Mouse (Mus musculus) MEL (cell line): ENCODE measurements at regions not wholly inside any gene's neighbourhood (a gene's known extent, or its start where the extent isn't known, plus 50 kb on each side); places are given as distances from the start of the nearest gene placed in this dataset.

Source experiments
- DNase-seq: peaks from one replicate; pipeline ENCODE4 v3.0.0; 2011; ENCODE audit warnings: low read depth, low spot score
- H3K27ac ChIP-seq: 2 replicates; pipeline ENCODE4 v1.5.1; 2012; ENCODE audit warnings: low read depth, mild to moderate bottlenecking, control low read depth, low read length, moderate library complexity; ENCODE audit not compliant: control insufficient read depth
- H3K27me3 ChIP-seq, 2 experiments: fragments of 150-350 bp in 1 of 2; sonication (generic) in 1 of 2; 2 replicates each; pipeline ENCODE4 v1.6.1; 2012; ENCODE audit warnings: low read length in 2 of 2, mild to moderate bottlenecking in 2 of 2, improper control_type of control experiment in 1 of 2, moderate library complexity in 1 of 2; ENCODE audit not compliant: insufficient read depth in 2 of 2, control insufficient read depth in 1 of 2
- H3K36me3 ChIP-seq, 2 experiments: 2 replicates each; pipeline ENCODE4 v1.6.1; 2012 to 2014; ENCODE audit warnings: low read length in 2 of 2, improper control_type of control experiment in 1 of 2, inconsistent platforms in 1 of 2, mild to moderate bottlenecking in 1 of 2; ENCODE audit not compliant: insufficient read depth in 2 of 2, control insufficient read depth in 1 of 2
- H3K4me1 ChIP-seq, 2 experiments: fragments of 150-350 bp in 1 of 2; sonication (generic) in 1 of 2; 2 replicates each; pipeline ENCODE4 v1.6.1; 2012; ENCODE audit warnings: low read length in 2 of 2, improper control_type of control experiment in 1 of 2, mild to moderate bottlenecking in 1 of 2; ENCODE audit not compliant: insufficient read depth in 2 of 2, control insufficient read depth in 1 of 2
- H3K4me3 ChIP-seq, 2 experiments: fragments of 150-350 bp in 1 of 2; sonication (generic) in 1 of 2; 2 replicates each; pipeline ENCODE4 v1.5.1; 2012; ENCODE audit warnings: low read depth in 2 of 2, low read length in 2 of 2, mild to moderate bottlenecking in 2 of 2, moderate library complexity in 2 of 2, control low read depth in 1 of 2, improper control_type of control experiment in 1 of 2; ENCODE audit not compliant: control insufficient read depth in 1 of 2, insufficient read depth in 1 of 2
- H3K79me2 ChIP-seq: 2 replicates; pipeline ENCODE4 v1.6.1; 2012; ENCODE audit warnings: mild to moderate bottlenecking, low read length, moderate library complexity; ENCODE audit not compliant: control insufficient read depth, poor library complexity, insufficient read depth
- H3K9ac ChIP-seq: 2 replicates; pipeline ENCODE4 v1.6.1; 2012; ENCODE audit warnings: low read depth, mild to moderate bottlenecking, control low read depth, low read length, moderate library complexity; ENCODE audit not compliant: control insufficient read depth, poor library complexity, severe bottlenecking
- H3K9me3 ChIP-seq: fragments of 150-350 bp; sonication (generic); replicated peaks from 2 replicates; pipeline ENCODE4 v1.6.1; 2012; ENCODE audit warnings: mild to moderate bottlenecking, low read length, improper control_type of control experiment, moderate library complexity; ENCODE audit not compliant: insufficient read depth
- BHLHE40 ChIP-seq: IDR thresholded peaks from 2 replicates; pipeline ENCODE4 v1.6.1; 2012; ENCODE audit warnings: low read depth, mild to moderate bottlenecking, inconsistent platforms, low read length, improper control_type of control experiment, borderline replicate concordance
- CHD1 ChIP-seq: IDR thresholded peaks from 2 replicates; pipeline ENCODE4 v1.6.1; 2012; ENCODE audit warnings: low read depth, mild to moderate bottlenecking, inconsistent platforms, low read length, improper control_type of control experiment
- CHD2 ChIP-seq: IDR thresholded peaks from 2 replicates; pipeline ENCODE4 v1.6.1; 2011; ENCODE audit warnings: low read length, improper control_type of control experiment
- E2F4 ChIP-seq: IDR thresholded peaks from 2 replicates; pipeline ENCODE4 v1.6.1; 2011; ENCODE audit warnings: low read depth, low read length, improper control_type of control experiment, borderline replicate concordance
- EP300 ChIP-seq, 2 experiments: IDR thresholded peaks; 2 replicates each; pipeline ENCODE4 v1.6.1; 2011; ENCODE audit warnings: improper control_type of control experiment in 2 of 2, low read length in 2 of 2, low read depth in 1 of 2, mild to moderate bottlenecking in 1 of 2
- HCFC1 ChIP-seq: IDR thresholded peaks from 2 replicates; pipeline ENCODE4 v1.6.1; 2012; ENCODE audit warnings: low read depth, mild to moderate bottlenecking, inconsistent platforms, low read length, improper control_type of control experiment, moderate library complexity
- KAT2A ChIP-seq: conservative IDR thresholded peaks from 2 replicates; pipeline ENCODE4 v1.6.1; 2012; ENCODE audit warnings: low read depth, low read length, improper control_type of control experiment, inconsistent platforms
- MAFK ChIP-seq: IDR thresholded peaks from 2 replicates; pipeline ENCODE4 v1.6.1; 2011; ENCODE audit warnings: low read depth, mild to moderate bottlenecking, low read length, improper control_type of control experiment, borderline replicate concordance
- MAX ChIP-seq: IDR thresholded peaks from 2 replicates; pipeline ENCODE4 v1.6.1; 2011; ENCODE audit warnings: low read length, improper control_type of control experiment
- MAZ ChIP-seq: IDR thresholded peaks from 2 replicates; pipeline ENCODE4 v1.6.1; 2012; ENCODE audit warnings: low read depth, mild to moderate bottlenecking, inconsistent platforms, low read length, improper control_type of control experiment
- MEF2A ChIP-seq: IDR thresholded peaks from 2 replicates; pipeline ENCODE4 v1.6.1; 2014; ENCODE audit warnings: low read depth, mild to moderate bottlenecking, inconsistent platforms, low read length, improper control_type of control experiment; ENCODE audit not compliant: poor library complexity, insufficient replicate concordance, severe bottlenecking; ENCODE audit errors: extremely low read depth
- MYB ChIP-seq: IDR thresholded peaks from 2 replicates; pipeline ENCODE4 v1.6.1; 2011; ENCODE audit warnings: mild to moderate bottlenecking, low read depth, low read length, improper control_type of control experiment
- MYC ChIP-seq: IDR thresholded peaks from 2 replicates; pipeline ENCODE4 v1.6.1; 2011; ENCODE audit warnings: low read depth, mild to moderate bottlenecking, low read length, improper control_type of control experiment, moderate library complexity
- NRF1 ChIP-seq: IDR thresholded peaks from 2 replicates; pipeline ENCODE4 v1.6.1; 2014; ENCODE audit warnings: low read depth, mild to moderate bottlenecking, inconsistent platforms, low read length, improper control_type of control experiment, moderate library complexity; ENCODE audit not compliant: poor library complexity, insufficient read depth, severe bottlenecking
- RAD21 ChIP-seq: IDR thresholded peaks from 2 replicates; pipeline ENCODE4 v1.6.1; 2011; ENCODE audit warnings: mild to moderate bottlenecking, low read depth, low read length, improper control_type of control experiment
- RCOR1 ChIP-seq: IDR thresholded peaks from 2 replicates; pipeline ENCODE4 v1.6.1; 2012; ENCODE audit warnings: low read depth, mild to moderate bottlenecking, inconsistent platforms, low read length, improper control_type of control experiment
- TBP ChIP-seq: IDR thresholded peaks from 2 replicates; pipeline ENCODE4 v1.8.0; 2011; ENCODE audit warnings: low read depth, low read length, improper control_type of control experiment
- USF2 ChIP-seq, 2 experiments: IDR thresholded peaks; 2 replicates each; pipeline ENCODE4 v1.6.1; 2011 to 2012; ENCODE audit warnings: improper control_type of control experiment in 2 of 2, low read length in 2 of 2, borderline replicate concordance in 1 of 2, inconsistent platforms in 1 of 2, low read depth in 1 of 2, mild to moderate bottlenecking in 1 of 2; ENCODE audit not compliant: insufficient read depth in 1 of 2
- ZKSCAN1 ChIP-seq: IDR thresholded peaks from 2 replicates; pipeline ENCODE4 v1.6.1; 2012; ENCODE audit warnings: low read depth, mild to moderate bottlenecking, inconsistent platforms, low read length, improper control_type of control experiment, moderate library complexity

DNA sequence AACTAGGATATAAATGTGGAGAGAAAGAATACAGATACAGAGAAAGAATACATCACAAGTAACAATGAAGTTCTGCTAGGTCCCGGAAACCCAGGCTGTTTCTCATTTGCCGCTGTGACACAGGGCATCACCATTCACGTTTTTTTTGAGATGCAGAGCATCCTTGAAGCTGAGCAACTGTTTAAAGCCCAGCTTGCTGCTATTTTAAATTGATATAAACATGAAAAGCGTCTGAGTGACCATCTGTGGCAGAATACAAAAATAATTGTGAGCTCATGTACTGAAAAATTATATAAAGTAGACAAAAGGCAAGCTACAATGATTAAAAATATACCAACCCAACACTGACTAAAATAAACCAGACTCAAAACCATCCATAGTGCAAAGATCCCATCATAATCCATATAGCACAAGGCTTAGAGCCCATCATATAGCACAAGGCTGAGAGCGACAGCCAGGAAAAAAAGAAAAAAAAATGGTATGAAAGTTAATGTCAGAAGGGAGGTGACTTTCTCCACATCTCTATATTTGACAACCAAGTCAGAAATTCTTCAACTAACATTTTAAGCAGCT lies 94.0 kb downstream of the Anxa5 start:
- Histone ChIP-seq H3K27ac (no peak overlapping the region), H3K27me3 (no peaks in the 10 kb centered on the region), H3K9ac (no peak overlapping the region), H3K79me2 (no peaks in the 10 kb centered on the region), H3K9me3 (no peaks in the 10 kb centered on the region), H3K4me1 (no peaks in the 10 kb centered on the region), H3K4me3 (no peak overlapping the region), H3K36me3 (no peaks in the 10 kb centered on the region)
- DNase-seq = no peak
- TF ChIP-seq MAFK (no peak), KAT2A (no peak), NRF1 (no peak), MAZ (no peak), ZKSCAN1 (no peak), CHD2 (no peak), MEF2A (no peak), RCOR1 (no peak)

DNA sequence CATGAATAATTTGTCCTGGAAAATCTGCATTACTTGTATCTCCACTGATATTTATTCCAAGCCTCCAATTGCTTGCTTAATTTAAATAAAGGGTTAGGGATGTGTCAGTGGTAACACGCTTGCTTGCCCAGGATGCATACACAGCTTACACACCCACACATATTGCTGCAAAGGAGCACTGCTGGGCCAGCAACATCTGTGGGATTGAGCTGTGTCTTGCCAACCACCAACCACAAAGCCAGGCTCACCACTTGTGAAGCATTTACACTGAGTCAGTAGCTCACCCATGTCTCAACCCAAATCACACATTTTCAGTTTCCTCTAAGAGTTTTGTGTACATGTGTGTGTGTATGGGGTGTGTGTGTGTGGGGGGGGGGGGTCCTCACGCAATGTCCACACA lies 100.0 kb downstream of the Anxa5 start:
- TF ChIP-seq HCFC1 (no peak), RAD21 (no peak), TBP (no peak), EP300 (IDR thresholded peaks at IDR 0.05; ENCODE audit: low read depth in 1 of 2, low read length in 2 of 2) (no peak), MYB (no peak), CHD1 (no peak), BHLHE40 (no peak), USF2 (IDR thresholded peaks at IDR 0.05; ENCODE audit: borderline replicate concordance in 1 of 2, insufficient read depth in 1 of 2, low read depth in 1 of 2, low read length in 2 of 2) (no peak), MAX (no peak), MYC (no peak), E2F4 (no peak), MAZ (no peak)
- Histone ChIP-seq H3K4me1 (no peaks in the 10 kb centered on the region), H3K27me3 (no peaks in the 10 kb centered on the region), H3K79me2 (no peaks in the 10 kb centered on the region), H3K4me3 (no peak overlapping the region), H3K27ac (no peak overlapping the region), H3K9me3 (no peaks in the 10 kb centered on the region), H3K9ac (no peak overlapping the region), H3K36me3 (no peaks in the 10 kb centered on the region)
- no peak for DNase-seq
